Mouse (Mus musculus) forebrain, embryonic 14.5 days (tissue): ENCODE data around the gene Fn1. TPM values are rescaled to one million over a fixed set of nuclear protein-coding genes. Genes with fewer than 3 reads are reported as not detected.

Source experiments
- ATAC-seq: fragments of 200-750 bp; cut with Nextera tagmentation; 2 replicates; pipeline ENCODE4 v1.8.0; 2017; ENCODE audit warnings: mild to moderate bottlenecking, moderate library complexity
- DNase-seq: peaks from one replicate; pipeline ENCODE4 v3.0.0-alpha.2; 2015; ENCODE audit warnings: low spot score
- H3K27ac ChIP-seq: fragments of 300-500 bp; sonication (generic); 2 replicates; pipeline ENCODE4 v1.5.1; 2014; ENCODE audit warnings: low read depth, mild to moderate bottlenecking, control low read depth, low read length, moderate library complexity
- H3K27me3 ChIP-seq: fragments of 300-500 bp; sonication (generic); replicated peaks from 2 replicates; pipeline ENCODE4 v1.6.1; 2014; ENCODE audit warnings: low read length, control low read depth, mixed read lengths; ENCODE audit not compliant: control insufficient read depth, insufficient read depth
- H3K36me3 ChIP-seq: fragments of 300-500 bp; sonication (generic); 2 replicates; pipeline ENCODE4 v1.6.1; 2014; ENCODE audit warnings: low read length, control low read depth; ENCODE audit not compliant: control insufficient read depth, insufficient read depth
- H3K4me1 ChIP-seq: fragments of 300-500 bp; sonication (generic); 2 replicates; pipeline ENCODE4 v1.6.1; 2014; ENCODE audit warnings: antibody characterized with exemption, low read length, control low read depth; ENCODE audit not compliant: control insufficient read depth, insufficient read depth
- H3K4me2 ChIP-seq: fragments of 300-500 bp; sonication (generic); 2 replicates; pipeline ENCODE4 v1.6.1; 2014; ENCODE audit warnings: mild to moderate bottlenecking, control low read depth, low read length
- H3K4me3 ChIP-seq: fragments of 300-500 bp; sonication (generic); 2 replicates; pipeline ENCODE4 v1.5.1; 2014; ENCODE audit warnings: low read depth, low read length, control low read depth
- H3K9ac ChIP-seq: fragments of 300-500 bp; sonication (generic); 2 replicates; pipeline ENCODE4 v1.6.1; 2014; ENCODE audit warnings: mild to moderate bottlenecking, low read length, control low read depth, moderate library complexity
- H3K9me3 ChIP-seq: fragments of 300-500 bp; sonication (generic); replicated peaks from 2 replicates; pipeline ENCODE4 v1.6.1; 2016; ENCODE audit warnings: low read length, control low read depth, mixed read lengths; ENCODE audit not compliant: control insufficient read depth
- WGBS: fragments of 180-500 bp; shearing (Covaris S2); extraction: QIAGEN DNeasy Blood & Tissue Kit; methylation state at CpG from one replicate; pipeline ENCODE4 v1.1.7; 2014; 5-methylcytosine and 5-hydroxymethylcytosine counted together
- polyA plus RNA-seq: library from polyadenylated mRNA; unstranded; fragments of >200 nt; fragmentation: Nextera tagmentation; extraction: Ambion mirVana; gene quantifications from 2 replicates; pipeline ENCODE4 v1.2.1, GENCODE M21; 2014

Fn1 gene
- polyA plus RNA-seq, 1 experiment from 2014 or later: 22.5 TPM

- H3K27ac ChIP-seq: no peak overlapping the region
- H3K4me1 ChIP-seq: no peaks in the 10 kb centered on the region
- no peaks in the 10 kb centered on the region for H3K27me3 ChIP-seq
- no peaks in the 10 kb centered on the region for H3K9me3 ChIP-seq
- peaks cover 38% of the 10 kb centered on the region; the same call in 1 of the 2 replicates for H3K36me3 ChIP-seq
- H3K9ac ChIP-seq: no peak overlapping the region
- H3K4me3 ChIP-seq: no peak overlapping the region
- no peak overlapping the region for H3K4me2 ChIP-seq
- 84% methylated on average over 8 of the region's 8 CpGs for WGBS
- ATAC-seq (no peak), DNase-seq (no peak)
These were observed 22.8 kb downstream of the Fn1 start for GRCm38 (mm10) chr1:71630243-71630642.

GRCm38 (mm10) chr1:71623625-71624024, 29.4 kb downstream of the Fn1 start:
- Histone ChIP-seq H3K27me3 (no peaks in the 10 kb centered on the region), H3K27ac (no peak overlapping the region), H3K36me3 (peaks cover 42% of the 10 kb centered on the region), H3K4me3 (no peak overlapping the region), H3K9ac (no peak overlapping the region), H3K9me3 (no peaks in the 10 kb centered on the region), H3K4me1 (no peaks in the 10 kb centered on the region), H3K4me2 (no peak overlapping the region)
- WGBS: 90% methylated on average over 6 of the region's 6 CpGs
- DNase-seq (no peak), ATAC-seq (no peak)

GRCm38 (mm10) chr1:71621526-71621925, 31.5 kb downstream of the Fn1 start:
- Histone ChIP-seq H3K4me1 (no peaks in the 10 kb centered on the region), H3K4me3 (no peak overlapping the region), H3K4me2 (no peak overlapping the region), H3K27ac (no peak overlapping the region), H3K36me3 (peaks cover 29% of the 10 kb centered on the region), H3K9ac (no peak overlapping the region), H3K27me3 (no peaks in the 10 kb centered on the region), H3K9me3 (no peaks in the 10 kb centered on the region)
- WGBS: 96% methylated on average over 2 of the region's 2 CpGs
- ATAC-seq (no peak), DNase-seq (no peak)

GRCm38 (mm10) chr1:71614545-71615246, 38.3 kb downstream of the Fn1 start:
- peak; percentile 92 for ATAC-seq
- 14% methylated on average over 8 of the region's 8 CpGs for WGBS
- Histone ChIP-seq H3K9me3 (no peaks in the 10 kb centered on the region), H3K9ac (peak overlapping the region; percentile 6; the same call in 1 of the 2 replicates), H3K4me3 (no peak overlapping the region), H3K27ac (peak overlapping the region; percentile 61), H3K4me2 (0 out of 2 replicates have a peak overlapping the region, but pooled peaks have one; percentile 5), H3K27me3 (no peaks in the 10 kb centered on the region), H3K36me3 (peaks cover 28% of the 10 kb centered on the region; the same call in 1 of the 2 replicates), H3K4me1 (peaks cover 6% of the 10 kb centered on the region)
- peak; percentile 78 for DNase-seq

GRCm38 (mm10) chr1:71612256-71612655, 40.7 kb downstream of the Fn1 start:
- no peak for ATAC-seq
- Histone ChIP-seq H3K27ac (no peak overlapping the region), H3K4me2 (no peak overlapping the region), H3K4me1 (peaks cover 6% of the 10 kb centered on the region), H3K36me3 (peaks cover 28% of the 10 kb centered on the region), H3K4me3 (no peak overlapping the region), H3K9ac (no peak overlapping the region), H3K9me3 (no peaks in the 10 kb centered on the region), H3K27me3 (no peaks in the 10 kb centered on the region)
- 94% methylated on average over 21 of the region's 21 CpGs for WGBS
- DNase-seq: no peak

- Histone ChIP-seq H3K4me1 (peaks cover 5% of the 10 kb centered on the region), H3K36me3 (peaks cover 38% of the 10 kb centered on the region), H3K27me3 (no peaks in the 10 kb centered on the region), H3K27ac (no peak overlapping the region), H3K4me3 (no peak overlapping the region), H3K4me2 (no peak overlapping the region), H3K9me3 (no peaks in the 10 kb centered on the region), H3K9ac (no peak overlapping the region)
- WGBS: 92% methylated on average over 5 of the region's 5 CpGs
- DNase-seq (no peak), ATAC-seq (no peak)
These were observed 43.1 kb downstream of the Fn1 start for GRCm38 (mm10) chr1:71609916-71610315.

GRCm38 (mm10) chr1:71609057-71609775, 43.8 kb downstream of the Fn1 start:
- DNase-seq (no peak), ATAC-seq (no peak)
- Histone ChIP-seq H3K27me3 (no peaks in the 10 kb centered on the region), H3K27ac (no peak overlapping the region), H3K4me2 (no peak overlapping the region), H3K36me3 (peaks cover 43% of the 10 kb centered on the region), H3K9ac (no peak overlapping the region), H3K4me1 (no peaks in the 10 kb centered on the region), H3K9me3 (no peaks in the 10 kb centered on the region), H3K4me3 (no peak overlapping the region)
- 98% methylated on average over 37 of the region's 37 CpGs for WGBS

- Histone ChIP-seq H3K4me1 (no peaks in the 10 kb centered on the region), H3K9me3 (no peaks in the 10 kb centered on the region), H3K9ac (no peak overlapping the region), H3K4me2 (no peak overlapping the region), H3K4me3 (no peak overlapping the region), H3K27ac (no peak overlapping the region), H3K36me3 (peaks cover 43% of the 10 kb centered on the region), H3K27me3 (no peaks in the 10 kb centered on the region)
- 94% methylated on average over 8 of the region's 8 CpGs for WGBS
- DNase-seq (no peak), ATAC-seq (no peak)
These were observed 46.2 kb downstream of the Fn1 start for GRCm38 (mm10) chr1:71606600-71607325.
